Mouse (Mus musculus) left cerebral cortex, postnatal 14 days (tissue): Measurements from ENCODE around the gene Vmn1r191. TPM values are rescaled to one million over a fixed set of nuclear protein-coding genes. Genes with fewer than 3 reads are reported as not detected.
"Not testable (repeated sequence)": the region's sequence is repeated elsewhere in the genome, so short reads cannot be mapped to it uniquely, and the experiment has no call there.

ENCODE experiments used
- DNase-seq, 2 experiments: peaks; one replicate each; pipeline ENCODE4 v3.0.0; 2021 to 2022; ENCODE audit warnings: low spot score in 2 of 2, mixed read lengths in 1 of 2
- intact Hi-C: fragments of 180-260 bp; cut with DNase I; formaldehyde crosslinking; loops from one replicate; pipeline ENCODE4 v1.15.1; 2025
- long read RNA-seq, 2 experiments: library from polyadenylated mRNA; stranded (forward); transcript quantifications; one replicate each; pipeline ENCODE4 v2.0.0; 2021
- microRNA-seq, 2 experiments: library from miRNA; unstranded; fragments of <30 nt; microRNA quantifications; one replicate each; pipeline ENCODE4 v1.2.0; 2022
- total RNA-seq, 2 experiments: library from RNA; stranded (reverse); gene quantifications; 2 replicates each; pipeline ENCODE4 v1.2.3; 2021

Vmn1r191 gene
- total RNA-seq: not detected
- long read RNA-seq, experiment 1: 0 reads
- long read RNA-seq, experiment 2: 0 reads

DNA sequence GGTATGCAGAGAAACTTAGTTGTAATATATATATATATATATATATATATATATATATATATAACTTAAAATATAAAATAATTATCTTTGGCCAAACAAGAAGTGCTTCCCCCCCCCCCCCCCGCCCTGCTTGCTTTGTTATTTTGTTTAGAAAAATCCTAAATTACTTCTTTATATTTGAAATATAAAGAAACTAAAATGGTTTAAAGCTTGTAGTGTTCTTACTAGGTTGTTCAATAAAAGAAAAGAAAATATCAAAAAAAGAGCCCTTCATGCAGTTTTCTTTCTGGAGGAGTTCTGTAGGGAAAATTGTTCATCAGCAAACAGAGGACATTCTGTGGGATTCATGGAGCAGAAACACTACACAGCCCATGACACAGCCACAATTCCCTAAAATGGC, at the start of gene Vmn1r191:
Gene Vmn1r191, minus strand, starts transcription at position 101 of the 400 bp plus-strand sequence.
- intact Hi-C loops: no loop called here
- no peak for DNase-seq

DNA sequence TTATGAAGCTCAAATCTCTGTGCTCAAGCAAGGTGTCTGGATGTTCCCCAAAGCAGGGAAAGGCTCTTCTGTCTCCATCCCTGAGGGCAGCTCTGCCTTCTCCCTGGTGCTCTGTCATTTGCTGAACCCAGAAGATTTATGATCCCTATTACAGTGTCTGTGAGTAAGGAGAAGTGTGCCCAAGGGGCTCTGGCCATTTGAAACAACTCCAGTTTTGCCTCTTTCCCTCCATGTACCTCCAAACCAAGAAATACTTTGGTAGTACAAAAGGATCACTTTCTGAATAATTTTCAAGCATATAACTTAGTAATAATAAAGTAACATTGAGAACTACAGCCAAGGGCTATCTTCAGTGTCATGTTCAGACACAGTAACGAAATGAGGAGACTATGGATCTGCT, 39.3 kb upstream of the Vmn1r191 start, which contains the start of gene Vmn1r193:
Gene Vmn1r193, minus strand, starts transcription at position 101 of the 400 bp plus-strand sequence.
- intact Hi-C loops, DNase-seq: not testable (repeated sequence)

DNA sequence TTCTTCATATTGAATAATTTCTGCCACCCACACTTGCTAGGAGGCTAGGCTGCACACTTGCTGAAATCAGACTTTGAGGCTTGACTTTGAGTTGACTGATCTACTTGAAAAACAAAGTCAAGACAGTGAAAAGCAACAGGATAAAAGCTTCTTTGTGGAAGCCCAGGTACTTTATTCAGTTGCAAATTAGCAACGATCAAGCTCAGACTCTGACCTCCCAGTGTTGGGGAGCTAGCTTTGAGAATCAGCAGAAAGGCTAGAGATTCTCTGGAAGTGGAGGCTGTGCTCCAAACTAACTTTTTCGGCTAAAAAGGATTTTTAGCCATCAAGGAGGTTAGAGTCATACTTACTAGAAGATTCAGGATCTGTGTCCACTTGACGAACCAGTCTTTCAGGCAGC, 9.0 kb upstream of the Vmn1r191 start:
- intact Hi-C loops, DNase-seq: not testable (repeated sequence)

DNA sequence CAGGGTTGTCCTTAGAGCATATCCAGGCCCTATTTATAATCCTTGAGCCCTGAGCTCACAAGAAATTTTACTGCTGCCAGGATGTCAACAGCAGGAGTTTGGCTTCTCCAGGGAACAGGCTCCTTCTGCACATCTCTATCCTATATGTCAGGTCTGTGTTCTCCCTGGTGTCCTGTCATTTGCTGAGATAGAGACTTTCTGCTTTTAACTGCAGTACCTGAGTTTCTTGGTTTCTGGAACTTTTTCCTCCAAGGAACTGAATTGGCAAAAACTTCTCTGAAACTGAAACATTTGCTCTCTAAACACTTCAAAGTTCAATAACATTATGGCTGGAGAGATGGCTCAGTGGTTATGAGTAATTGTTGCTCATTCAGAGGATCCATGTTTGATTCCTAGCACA, 7.3 kb upstream of the Vmn1r191 start, which contains the start of gene Vmn1r192:
Gene Vmn1r192, minus strand, starts transcription at position 101 of the 400 bp plus-strand sequence.
- intact Hi-C loops: no loop called here
- DNase-seq: no peak

DNA sequence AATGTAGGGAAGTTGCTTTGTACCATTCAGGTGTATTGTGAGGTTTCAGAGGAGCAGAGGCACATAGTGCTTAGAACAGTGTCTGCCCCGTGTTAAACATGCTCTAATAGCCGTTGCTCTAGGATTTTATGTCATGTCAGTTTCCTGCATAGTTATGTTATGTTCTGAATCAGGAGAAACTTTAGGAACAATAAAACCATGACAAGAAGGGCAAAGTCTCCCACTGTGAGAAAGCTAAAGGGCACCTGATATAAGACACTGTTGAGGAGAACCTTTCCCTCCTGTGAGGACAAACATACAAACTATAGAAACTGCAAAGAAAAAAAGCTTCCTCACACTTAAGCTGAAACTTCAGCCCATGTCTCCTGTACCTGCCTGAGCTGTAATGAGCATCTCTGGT, 6.6 kb upstream of the Vmn1r191 start:
- intact Hi-C loops: no loop called here

DNA sequence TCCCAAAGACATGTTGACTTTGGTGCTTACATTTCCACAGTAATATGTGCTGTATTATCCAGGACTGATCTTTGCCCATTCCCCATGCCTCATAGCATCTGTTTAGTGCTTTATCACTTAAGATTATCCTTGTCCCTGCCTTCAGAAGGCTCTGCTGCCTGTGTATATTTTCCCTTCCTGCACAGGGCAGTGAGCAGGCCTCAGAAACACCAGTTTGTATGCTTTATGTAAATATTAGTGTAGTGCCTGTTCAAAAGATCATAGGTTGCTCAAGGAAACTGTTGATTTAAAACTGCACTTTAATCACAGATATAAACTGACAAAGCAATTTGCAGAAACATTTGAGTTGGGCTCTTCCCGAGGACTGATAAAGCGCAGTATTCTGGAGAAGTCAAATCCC, 5.5 kb upstream of the Vmn1r191 start:
- intact Hi-C loops: no loop called here
- DNase-seq: no peak

More for the DNA sequence above, 6.6 kb upstream of the Vmn1r191 start:
- DNase-seq: no peak

DNA sequence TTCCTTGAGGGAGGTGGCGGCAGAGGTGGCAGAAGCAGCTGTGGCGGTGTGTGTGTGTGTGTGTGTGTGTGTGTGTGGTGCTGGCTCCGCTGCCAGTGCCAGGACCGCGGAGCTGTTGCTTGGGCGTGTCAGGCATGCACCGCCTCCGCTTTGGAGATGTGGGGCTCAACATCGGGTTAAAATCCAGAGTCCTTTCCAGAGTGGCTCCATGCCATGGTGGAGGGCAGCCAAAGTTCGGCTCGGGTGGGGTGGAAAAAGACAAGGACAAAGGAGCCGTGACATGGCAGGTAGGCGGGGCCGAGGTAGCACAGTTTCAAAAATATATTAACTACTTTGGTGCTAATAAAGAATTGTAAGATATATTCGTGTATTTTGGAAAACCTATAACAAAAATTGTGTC, 15.4 kb downstream of the Vmn1r191 start:
- intact Hi-C loops: no loop called here
- DNase-seq: no peak

DNA sequence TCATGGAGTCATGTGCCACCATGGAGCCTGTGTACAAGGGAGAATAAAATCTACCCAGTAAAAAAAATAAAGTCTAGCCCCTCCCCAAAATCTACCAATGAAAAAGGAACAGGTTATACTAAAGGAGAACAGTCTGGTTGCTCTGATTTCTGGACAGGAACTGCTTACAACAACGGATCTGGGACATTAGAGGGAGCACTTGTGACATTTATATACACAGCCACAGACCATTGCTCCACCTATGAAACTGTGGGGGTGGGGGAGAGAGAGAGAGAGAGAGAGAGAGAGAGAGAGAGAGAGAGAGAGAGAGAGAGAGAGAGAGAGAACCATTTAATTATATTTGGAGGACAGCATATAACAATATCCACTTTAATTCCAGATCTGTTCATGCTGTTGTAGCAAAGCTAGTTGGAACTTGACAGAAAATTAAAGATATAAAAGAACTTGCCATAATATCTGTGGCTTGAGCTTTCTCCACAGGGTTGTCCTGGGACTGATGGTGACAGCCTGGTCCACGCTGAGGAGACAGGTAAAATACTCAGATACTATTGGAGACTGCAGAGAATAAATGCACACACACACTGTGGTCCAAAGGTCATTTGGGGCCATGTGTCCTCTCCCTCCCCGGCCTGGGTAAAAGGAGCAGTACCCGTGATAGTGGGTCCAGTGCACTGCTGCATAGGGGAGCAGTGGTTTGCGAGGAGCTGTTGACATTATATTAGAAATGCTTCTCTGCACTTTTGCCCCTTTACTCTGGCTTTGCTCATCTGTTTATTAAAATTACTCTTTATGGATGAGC, 47.1 kb downstream of the Vmn1r191 start:
- intact Hi-C loops, DNase-seq: not testable (repeated sequence)

Small RNAs within 50 kb of the gene (microRNA-seq; reads per million reads assigned to microRNA genes)
- gene Gm23282 (0 reads per million in 2 experiments), gene Gm25084 (0 reads per million in 2 experiments)

Other genes starting within 250 kb of the Vmn1r191 start
- 1 to 10 TPM; 2.8 to 4.0 TPM for gene Zfp184, start 238.9 kb downstream of the Vmn1r191 start, total RNA-seq
- under 1 TPM in 1 of 2 experiments, not detected in 1; 0.23 TPM for gene Pom121l2, start 202.8 kb downstream of the Vmn1r191 start, total RNA-seq
- under 1 TPM in 1 of 2 experiments, not detected in 1; 0.19 TPM for gene Prss16, start 174.2 kb downstream of the Vmn1r191 start, total RNA-seq
- 10 to 100 TPM; 38.2 to 41.7 TPM for gene Hist1h2ah, start 148.4 kb downstream of the Vmn1r191 start, total RNA-seq
- 10 to 100 TPM; 21.5 to 26.9 TPM for gene Hist1h2bk, start 148.1 kb downstream of the Vmn1r191 start, total RNA-seq
- gene Hist1h4i, start 142.6 kb downstream of the Vmn1r191 start, total RNA-seq: 10 to 100 TPM; 50.0 to 57.5 TPM
- gene Hist1h2ag, start 141.0 kb downstream of the Vmn1r191 start, total RNA-seq: 10 to 100 TPM; 17.8 to 20.2 TPM
- 10 to 100 TPM; 15.5 to 16.7 TPM for gene Hist1h2bj, start 140.8 kb downstream of the Vmn1r191 start, total RNA-seq
- not detected for gene Vmn1r188, start 99.5 kb downstream of the Vmn1r191 start, total RNA-seq
- gene Vmn1r189, start 78.1 kb downstream of the Vmn1r191 start, total RNA-seq: not detected
- gene Vmn1r192, start 7.2 kb upstream of the Vmn1r191 start, total RNA-seq: not detected
- gene Vmn1r193, start 39.2 kb upstream of the Vmn1r191 start, total RNA-seq: not detected
- gene Vmn1r194, start 60.2 kb upstream of the Vmn1r191 start, total RNA-seq: not detected
- not detected for gene Vmn1r195, start 86.6 kb upstream of the Vmn1r191 start, total RNA-seq
- gene Vmn1r196, start 106.0 kb upstream of the Vmn1r191 start, total RNA-seq: not detected
- gene Vmn1r197, start 140.6 kb upstream of the Vmn1r191 start, total RNA-seq: not detected
- gene Vmn1r198, start 166.4 kb upstream of the Vmn1r191 start, total RNA-seq: not detected
- gene Vmn1r199, start 195.8 kb upstream of the Vmn1r191 start, total RNA-seq: not detected
- gene Vmn1r200, start 206.4 kb upstream of the Vmn1r191 start, total RNA-seq: not detected